Mouse (Mus musculus) intestine, embryonic 16.5 days (tissue): ENCODE measurements around the gene Meaf6. TPM values are rescaled to one million over a fixed set of nuclear protein-coding genes. Genes with fewer than 3 reads are reported as not detected.

ENCODE experiments used
- ATAC-seq: fragments of 200-750 bp; cut with Nextera tagmentation; 2 replicates; pipeline ENCODE4 v1.8.0; 2017; ENCODE audit warnings: moderate TSS enrichment, moderate library complexity
- H3K27ac ChIP-seq: fragments of 300-500 bp; sonication (generic); 2 replicates; pipeline ENCODE4 v1.5.1; 2014; ENCODE audit warnings: mild to moderate bottlenecking, low read length
- H3K27me3 ChIP-seq: fragments of 300-500 bp; sonication (generic); replicated peaks from 2 replicates; pipeline ENCODE4 v1.6.1; 2014; ENCODE audit warnings: low read length, control low read depth, mixed read lengths; ENCODE audit not compliant: control insufficient read depth, insufficient read depth
- H3K36me3 ChIP-seq: fragments of 300-500 bp; sonication (generic); 2 replicates; pipeline ENCODE4 v1.6.1; 2014; ENCODE audit warnings: low read length, control low read depth; ENCODE audit not compliant: control insufficient read depth, insufficient read depth
- H3K4me1 ChIP-seq: fragments of 300-500 bp; sonication (generic); 2 replicates; pipeline ENCODE4 v1.6.1; 2014; ENCODE audit warnings: low read length, control low read depth, mixed read lengths; ENCODE audit not compliant: control insufficient read depth, insufficient read depth
- H3K4me2 ChIP-seq: fragments of 300-500 bp; sonication (generic); 2 replicates; pipeline ENCODE4 v1.6.1; 2014; ENCODE audit warnings: low read depth, low read length, control low read depth
- H3K4me3 ChIP-seq: fragments of 300-500 bp; sonication (generic); 2 replicates; pipeline ENCODE4 v1.5.1; 2014; ENCODE audit warnings: mild to moderate bottlenecking, low read length
- H3K9ac ChIP-seq: fragments of 300-500 bp; sonication (generic); 2 replicates; pipeline ENCODE4 v1.6.1; 2014; ENCODE audit warnings: low read depth, low read length
- H3K9me3 ChIP-seq: fragments of 300-500 bp; sonication (generic); 2 replicates; pipeline ENCODE4 v1.6.1; 2016; ENCODE audit warnings: low read length, control low read depth; ENCODE audit not compliant: control insufficient read depth
- WGBS: fragments of 180-500 bp; shearing (Covaris S2); extraction: QIAGEN DNeasy Blood & Tissue Kit; methylation state at CpG from one replicate; pipeline ENCODE4 v1.1.7; 2014; 5-methylcytosine and 5-hydroxymethylcytosine counted together
- polyA plus RNA-seq: library from polyadenylated mRNA; unstranded; fragments of >200 nt; fragmentation: Nextera tagmentation; extraction: Ambion mirVana; gene quantifications from 2 replicates; pipeline ENCODE4 v1.2.1, GENCODE M21; 2015

Meaf6 gene
- polyA plus RNA-seq, 1 experiment from 2014 or later: 40.3 TPM

- peaks cover 2% of the 10 kb centered on the region; the same call in 1 of the 2 replicates for H3K36me3 ChIP-seq
- no peaks in the 10 kb centered on the region for H3K9me3 ChIP-seq
- WGBS: 17% methylated on average over 16 of the region's 16 CpGs
- H3K4me3 ChIP-seq: no peak overlapping the region
- H3K27me3 ChIP-seq: no peaks in the 10 kb centered on the region
- H3K4me1 ChIP-seq: peaks cover 50% of the 10 kb centered on the region
- H3K9ac ChIP-seq: peak overlapping the region; percentile 51
- ATAC-seq: peak; percentile 76
- H3K4me2 ChIP-seq: peak overlapping the region; percentile 37
- H3K27ac ChIP-seq: peak overlapping the region; percentile 85
Observed at GRCm38 (mm10) chr4:125122431-125123278, 37.7 kb downstream of the Meaf6 start.

- Histone ChIP-seq H3K4me1 (peaks cover 53% of the 10 kb centered on the region), H3K9ac (peak overlapping the region; percentile 51), H3K27ac (peak overlapping the region; percentile 85), H3K36me3 (peaks cover 2% of the 10 kb centered on the region; the same call in 1 of the 2 replicates), H3K9me3 (no peaks in the 10 kb centered on the region), H3K27me3 (no peaks in the 10 kb centered on the region), H3K4me3 (no peak overlapping the region), H3K4me2 (peak overlapping the region; percentile 37)
- ATAC-seq: no peak
- 73% methylated on average over 7 of the region's 7 CpGs for WGBS
Observed at GRCm38 (mm10) chr4:125123279-125123671, 38.3 kb downstream of the Meaf6 start.

- H3K36me3 ChIP-seq: peaks cover 1% of the 10 kb centered on the region; the same call in 1 of the 2 replicates
- no peak overlapping the region for H3K4me3 ChIP-seq
- peak overlapping the region; percentile 25; the same call in 1 of the 2 replicates for H3K4me2 ChIP-seq
- peak overlapping the region; percentile 83 for H3K27ac ChIP-seq
- H3K9ac ChIP-seq: peak overlapping the region; percentile 55; the same call in 1 of the 2 replicates
- no peaks in the 10 kb centered on the region for H3K9me3 ChIP-seq
- H3K4me1 ChIP-seq: peaks cover 54% of the 10 kb centered on the region
- 37% methylated on average over 7 of the region's 7 CpGs for WGBS
- ATAC-seq: peak; percentile 31
- H3K27me3 ChIP-seq: no peaks in the 10 kb centered on the region
Observed at GRCm38 (mm10) chr4:125124424-125125209, 39.7 kb downstream of the Meaf6 start.

DNA sequence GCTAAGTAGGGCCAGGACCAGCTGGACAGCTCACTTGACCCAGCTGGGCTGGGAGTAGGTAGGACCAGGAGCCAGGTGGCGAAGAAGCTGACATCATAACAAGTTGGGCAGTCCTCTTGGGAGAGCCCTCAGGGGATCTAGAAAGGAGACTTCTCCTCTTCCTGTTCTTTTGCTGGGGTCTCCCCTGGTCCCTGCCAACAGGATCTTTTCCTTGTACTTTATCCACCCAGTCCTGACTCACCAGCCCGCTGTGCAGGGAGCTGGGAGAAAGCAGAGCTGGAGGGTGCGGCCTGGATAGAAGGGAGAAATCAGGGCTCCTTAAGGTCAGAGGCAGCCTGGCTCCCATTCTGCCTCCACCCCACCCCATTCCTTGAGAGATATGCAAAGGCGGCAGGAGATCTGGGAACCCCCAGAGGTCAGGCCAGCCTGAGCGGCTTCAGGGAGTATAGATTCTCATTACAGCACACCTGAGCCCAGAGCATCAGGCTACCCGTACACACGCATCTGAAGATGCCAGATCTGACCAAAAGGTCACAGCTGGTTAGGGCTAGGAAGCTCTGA is 40.5 kb downstream of the Meaf6 start:
- H3K36me3 ChIP-seq: no peaks in the 10 kb centered on the region
- no peak overlapping the region for H3K4me2 ChIP-seq
- peak overlapping the region; percentile 55; the same call in 1 of the 2 replicates for H3K9ac ChIP-seq
- H3K9me3 ChIP-seq: no peaks in the 10 kb centered on the region
- H3K4me3 ChIP-seq: 0 out of 2 replicates have a peak overlapping the region, but pooled peaks have one; percentile 4
- 69% methylated on average over 7 of the region's 7 CpGs for WGBS
- no peaks in the 10 kb centered on the region for H3K27me3 ChIP-seq
- ATAC-seq: peak; percentile 14
- peak overlapping the region; percentile 83 for H3K27ac ChIP-seq
- peaks cover 54% of the 10 kb centered on the region for H3K4me1 ChIP-seq

DNA sequence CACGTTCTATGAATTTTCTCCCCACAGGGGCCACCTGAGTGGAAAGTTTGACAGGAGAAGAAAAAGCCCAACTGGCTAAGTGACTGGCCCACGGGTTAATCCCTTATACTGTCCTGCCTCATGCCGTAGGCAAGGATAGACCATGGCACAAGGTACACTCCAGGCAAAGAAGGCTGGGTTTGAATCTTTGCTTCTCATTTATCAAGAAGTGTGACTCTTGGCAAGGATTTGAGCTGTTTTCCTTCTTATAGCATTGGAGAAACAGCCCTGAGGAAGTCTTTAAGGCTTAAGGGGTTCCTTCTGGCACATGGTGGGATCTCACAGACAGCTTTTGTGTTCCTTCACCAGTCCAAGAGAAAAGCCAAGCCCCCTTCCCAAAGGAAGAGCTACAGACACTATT is 41.3 kb downstream of the Meaf6 start:
- H3K27me3 ChIP-seq: no peaks in the 10 kb centered on the region
- H3K36me3 ChIP-seq: no peaks in the 10 kb centered on the region
- 84% methylated on average over 3 of the region's 3 CpGs for WGBS
- no peaks in the 10 kb centered on the region for H3K9me3 ChIP-seq
- H3K27ac ChIP-seq: no peak overlapping the region
- H3K9ac ChIP-seq: no peak overlapping the region
- no peak overlapping the region for H3K4me3 ChIP-seq
- peaks cover 54% of the 10 kb centered on the region for H3K4me1 ChIP-seq
- ATAC-seq: no peak
- no peak overlapping the region for H3K4me2 ChIP-seq

GRCm38 (mm10) chr4:125126761-125127160 is 41.8 kb downstream of the Meaf6 start:
- Histone ChIP-seq H3K4me3 (peak overlapping the region; percentile 77), H3K9ac (peak overlapping the region; percentile 73; the same call in 1 of the 2 replicates), H3K27me3 (no peaks in the 10 kb centered on the region), H3K4me1 (peaks cover 53% of the 10 kb centered on the region), H3K9me3 (no peaks in the 10 kb centered on the region), H3K36me3 (no peaks in the 10 kb centered on the region), H3K4me2 (peak overlapping the region; percentile 86), H3K27ac (no peak overlapping the region)
- WGBS: 77% methylated on average over 7 of the region's 7 CpGs
- no peak for ATAC-seq

DNA sequence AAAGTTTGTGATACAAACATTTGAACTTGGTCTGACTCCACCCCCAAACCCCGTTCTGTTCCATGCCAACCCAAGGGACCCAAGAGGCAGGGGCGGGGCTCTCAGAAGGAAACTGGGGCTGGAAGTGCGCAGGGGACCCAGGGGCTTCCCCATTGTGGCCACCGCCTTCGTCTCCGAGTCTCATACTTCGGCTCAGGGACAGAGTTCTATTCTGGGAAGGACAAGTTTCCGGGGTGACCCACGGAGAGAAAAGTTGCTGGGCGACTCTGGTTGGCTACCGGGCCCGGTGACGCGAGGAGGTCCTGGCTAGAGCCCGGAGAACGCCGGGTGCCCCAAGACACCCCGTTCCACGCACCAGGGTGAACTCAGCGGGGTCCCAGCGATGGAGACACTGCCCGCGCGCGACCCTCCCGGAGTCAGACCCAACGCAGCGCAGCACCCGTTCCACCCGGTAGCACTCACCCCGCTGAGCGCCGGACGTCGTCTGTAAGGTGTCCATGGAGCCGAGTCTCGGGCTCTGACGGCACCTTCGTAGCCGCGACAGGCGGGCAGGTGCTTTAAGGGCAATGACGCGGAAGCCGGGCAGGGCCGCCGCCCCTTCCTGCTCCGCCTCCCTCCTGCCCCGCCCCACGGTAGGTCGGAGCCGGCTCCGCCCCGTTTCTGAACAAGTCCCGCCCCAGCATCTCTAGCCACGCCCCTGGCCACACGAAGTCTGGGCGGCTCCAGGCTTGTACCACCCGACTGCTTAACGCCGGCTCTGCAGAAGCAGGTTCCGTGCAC is 42.6 kb downstream of the Meaf6 start, which contains the start of gene Zc3h12a:
TSS of gene Zc3h12a (minus strand) at position 536 of the 780 bp plus-strand sequence.
- 2% methylated on average over 62 of the region's 62 CpGs for WGBS
- peak within 1 kb of the TSS; percentile 77 for H3K4me3 ChIP-seq
- no peaks in the 10 kb centered on the region for H3K27me3 ChIP-seq
- H3K4me2 ChIP-seq: peak within 1 kb of the TSS; percentile 86
- ATAC-seq: peak; percentile 80
- peak within 1 kb of the TSS; percentile 73 for H3K9ac ChIP-seq
- H3K4me1 ChIP-seq: peaks cover 46% of the 10 kb centered on the region
- H3K9me3 ChIP-seq: no peaks in the 10 kb centered on the region
- no peaks in the 10 kb centered on the region for H3K36me3 ChIP-seq
- H3K27ac ChIP-seq: peak within 1 kb of the TSS; percentile 60

GRCm38 (mm10) chr4:125131493-125131892 is 46.6 kb downstream of the Meaf6 start:
- H3K4me3 ChIP-seq: no peak overlapping the region
- H3K9me3 ChIP-seq: no peaks in the 10 kb centered on the region
- 49% methylated on average over 4 of the region's 4 CpGs for WGBS
- H3K27ac ChIP-seq: no peak overlapping the region
- H3K4me1 ChIP-seq: peaks cover 12% of the 10 kb centered on the region
- H3K4me2 ChIP-seq: no peak overlapping the region
- H3K9ac ChIP-seq: no peak overlapping the region
- no peaks in the 10 kb centered on the region for H3K27me3 ChIP-seq
- ATAC-seq: no peak
- H3K36me3 ChIP-seq: no peaks in the 10 kb centered on the region
